Mouse (Mus musculus) ES-E14 (cell line): Measurements from ENCODE around the gene Bard1. TPM values are rescaled to one million over a fixed set of nuclear protein-coding genes. Genes with fewer than 3 reads are reported as not detected.

Source experiments
- DNase-seq: peaks from one replicate; pipeline ENCODE4 v3.0.0-alpha.2; 2013; ENCODE audit warnings: low read depth, low spot score
- H3K27ac ChIP-seq: 2 replicates; pipeline ENCODE4 v1.5.1; 2012; ENCODE audit warnings: low read depth, mild to moderate bottlenecking, low read length, moderate library complexity, mixed read lengths; ENCODE audit not compliant: poor library complexity, insufficient read depth, severe bottlenecking
- H3K36me3 ChIP-seq: 2 replicates; pipeline ENCODE4 v1.6.1; 2012; ENCODE audit warnings: mild to moderate bottlenecking, low read length, moderate library complexity, mixed read lengths; ENCODE audit not compliant: control insufficient read depth, poor library complexity, insufficient read depth, severe bottlenecking
- H3K4me1 ChIP-seq, 2 experiments: fragments of 150-350 bp in 1 of 2; sonication (generic) in 1 of 2; 2 replicates each; pipeline ENCODE4 v1.6.1; 2012; ENCODE audit warnings: low read length in 2 of 2, mild to moderate bottlenecking in 1 of 2, mixed read lengths in 1 of 2; ENCODE audit not compliant: control insufficient read depth in 2 of 2, insufficient read depth in 2 of 2, poor library complexity in 1 of 2
- H3K4me3 ChIP-seq, 2 experiments: fragments of 150-350 bp in 1 of 2; sonication (generic) in 1 of 2; 2 replicates each; pipeline ENCODE4 v1.5.1; 2012; ENCODE audit warnings: low read length in 2 of 2, low read depth in 1 of 2, mild to moderate bottlenecking in 1 of 2, mixed read lengths in 1 of 2; ENCODE audit not compliant: insufficient read depth in 1 of 2, poor library complexity in 1 of 2, severe bottlenecking in 1 of 2
- H3K9ac ChIP-seq: 2 replicates; pipeline ENCODE4 v1.6.1; 2012; ENCODE audit warnings: low read depth, mild to moderate bottlenecking, low read length, mixed read lengths; ENCODE audit not compliant: poor library complexity, insufficient read depth, severe bottlenecking
- H3K9me3 ChIP-seq: fragments of 150-350 bp; sonication (generic); 2 replicates; pipeline ENCODE4 v1.6.1; 2012; ENCODE audit warnings: low read depth, mild to moderate bottlenecking, low read length; ENCODE audit not compliant: control insufficient read depth, insufficient read depth
- CHD2 ChIP-seq: IDR thresholded peaks from 2 replicates; pipeline ENCODE4 v1.6.1; 2014; ENCODE audit warnings: mild to moderate bottlenecking, low read depth, low read length, inconsistent platforms
- HCFC1 ChIP-seq: IDR thresholded peaks from 2 replicates; pipeline ENCODE4 v1.6.1; 2012; ENCODE audit warnings: low read length, inconsistent platforms, borderline replicate concordance; ENCODE audit not compliant: insufficient read depth
- MAFK ChIP-seq: IDR thresholded peaks from 2 replicates; pipeline ENCODE4 v1.6.1; 2014; ENCODE audit warnings: mild to moderate bottlenecking, low read depth, low read length, inconsistent platforms; ENCODE audit not compliant: insufficient read depth
- ZC3H11A ChIP-seq: IDR thresholded peaks from 2 replicates; pipeline ENCODE4 v1.6.1; 2012; ENCODE audit warnings: low read depth, mild to moderate bottlenecking, inconsistent platforms, low read length, borderline replicate concordance
- ZNF384 ChIP-seq: IDR thresholded peaks from 2 replicates; pipeline ENCODE4 v1.6.1; 2012; ENCODE audit warnings: low read depth, low read length, inconsistent platforms
- in situ Hi-C, 2 experiments: fragments of 600-800 bp; cut with MboI; formaldehyde crosslinking; loops; one replicate each; pipeline ENCODE4 v1.15.1; 2025; ENCODE audit warnings: low sequenced_read_pairs in 2 of 2, inconsistent platforms in 1 of 2; ENCODE audit not compliant: unreplicated experiment in 2 of 2
- total RNA-seq: library from RNA; depleted of rRNA; stranded (reverse); fragments of 300-350 nt; gene quantifications from 2 replicates; pipeline ENCODE4 v1.2.3, GENCODE M21; 2012

The Bard1 gene
- total RNA-seq, 1 experiment, result 17.8 TPM

DNA sequence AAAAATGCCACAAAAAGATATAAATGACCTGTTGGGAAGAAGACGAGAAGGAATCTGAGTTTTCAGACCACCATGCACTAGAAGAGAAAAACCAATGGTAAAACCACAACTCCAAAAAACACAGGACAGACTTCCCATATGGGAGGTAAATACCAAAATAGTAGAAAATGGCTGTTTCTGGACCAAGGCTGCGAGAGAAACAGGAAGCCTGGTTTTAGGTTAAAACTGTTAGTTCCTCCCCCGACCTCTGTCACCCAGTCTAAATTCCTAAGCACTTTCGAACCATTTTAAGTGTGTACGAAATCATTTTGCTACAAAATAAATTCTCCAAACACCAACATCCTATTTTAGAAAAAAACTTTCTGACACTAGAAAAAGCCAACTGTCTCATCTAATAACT is 80.2 kb downstream of the Bard1 start:
- Histone ChIP-seq H3K27ac (no peak overlapping the region), H3K9ac (no peak overlapping the region), H3K36me3 (peaks cover 7% of the 10 kb centered on the region; the same call in 1 of the 2 replicates), H3K4me1 (no peaks in the 10 kb centered on the region), H3K4me3 (no peak overlapping the region), H3K9me3 (no peaks in the 10 kb centered on the region)
- in situ Hi-C loops, result no loop called here
- DNase-seq, result no peak
- TF ChIP-seq HCFC1 (no peak), ZNF384 (no peak)

DNA sequence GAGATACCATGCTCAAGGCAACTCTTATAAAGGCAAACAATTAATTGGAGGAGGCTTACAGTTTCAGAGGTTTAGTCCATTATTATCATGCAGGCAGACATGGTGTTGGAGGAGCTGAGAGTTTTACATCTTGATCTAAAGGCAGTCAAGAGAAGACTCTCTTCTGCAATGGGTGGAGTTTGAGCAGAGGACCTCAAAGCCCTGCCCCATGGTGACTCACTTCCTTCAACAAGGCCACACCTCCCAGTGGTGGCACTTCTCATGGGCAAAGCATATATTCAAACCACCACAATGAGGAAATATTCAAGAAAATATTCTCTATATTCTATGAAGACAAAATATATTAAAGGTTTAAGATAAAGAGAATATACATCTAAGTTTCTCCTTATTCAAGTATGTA is 88.6 kb downstream of the Bard1 start:
- Histone ChIP-seq H3K9ac (no peak overlapping the region), H3K36me3 (no peaks in the 10 kb centered on the region), H3K9me3 (no peaks in the 10 kb centered on the region), H3K4me3 (no peak overlapping the region), H3K4me1 (no peaks in the 10 kb centered on the region), H3K27ac (no peak overlapping the region)
- in situ Hi-C loops, result no loop called here
- no peak for TF ChIP-seq ZC3H11A
- no peak for TF ChIP-seq MAFK
- no peak for TF ChIP-seq HCFC1
- no peak for TF ChIP-seq ZNF384
- TF ChIP-seq CHD2, result no peak
- DNase-seq, result no peak

DNA sequence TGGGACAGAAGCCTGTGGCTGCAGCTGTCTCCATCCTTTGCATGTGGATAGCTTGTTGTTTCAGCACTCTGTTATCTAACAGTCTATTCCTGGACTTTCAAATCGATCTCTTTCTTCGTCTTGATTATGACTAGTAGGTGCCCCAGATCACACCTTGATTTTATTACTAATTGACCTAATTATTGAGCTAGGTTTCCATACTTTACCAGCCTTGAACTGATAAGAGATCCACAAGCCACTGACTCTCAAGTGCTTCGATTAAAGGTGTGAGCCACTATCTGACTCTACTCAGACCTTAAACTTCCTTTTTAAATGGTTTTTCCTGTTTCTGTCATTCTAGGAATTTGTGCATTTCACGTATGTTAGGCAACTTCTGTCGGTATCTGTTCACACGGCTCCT is 96.9 kb downstream of the Bard1 start:
- H3K4me1 ChIP-seq, result no peaks in the 10 kb centered on the region
- no peak overlapping the region for H3K27ac ChIP-seq
- in situ Hi-C loops, result no loop called here
- H3K9ac ChIP-seq, result no peak overlapping the region
- no peaks in the 10 kb centered on the region for H3K9me3 ChIP-seq
- H3K4me3 ChIP-seq, result no peak overlapping the region
- H3K36me3 ChIP-seq, result no peaks in the 10 kb centered on the region
- no peak for TF ChIP-seq MAFK
- no peak for TF ChIP-seq HCFC1
- TF ChIP-seq ZC3H11A, result no peak
- no peak for TF ChIP-seq ZNF384
- TF ChIP-seq CHD2, result no peak
- DNase-seq, result no peak

DNA sequence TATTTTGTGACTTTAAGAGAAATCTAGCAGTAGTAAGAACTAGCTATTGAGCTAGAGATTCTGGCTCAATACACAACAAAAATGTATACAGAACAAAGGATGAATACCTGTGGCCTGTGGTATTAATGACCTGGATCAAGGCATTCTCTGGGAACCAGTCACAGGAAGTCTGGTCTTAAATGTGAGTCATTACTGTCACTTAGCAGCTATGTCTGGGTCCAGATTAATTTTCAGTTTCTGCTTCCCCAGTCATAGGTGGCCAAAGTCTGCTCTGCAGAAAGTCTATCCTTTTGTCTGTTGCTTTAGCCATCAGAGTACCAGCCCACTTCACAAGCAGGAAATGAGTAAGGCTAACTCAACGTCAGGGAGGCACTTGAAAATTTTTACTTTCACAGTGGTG is 98.8 kb downstream of the Bard1 start:
- no peak overlapping the region for H3K9ac ChIP-seq
- TF ChIP-seq CHD2 (no peak), ZNF384 (no peak), MAFK (no peak), ZC3H11A (no peak), HCFC1 (no peak)
- H3K4me1 ChIP-seq, result no peaks in the 10 kb centered on the region
- in situ Hi-C loops, result no loop called here
- H3K9me3 ChIP-seq, result no peaks in the 10 kb centered on the region
- no peak overlapping the region for H3K27ac ChIP-seq
- no peak for DNase-seq
- H3K4me3 ChIP-seq, result no peak overlapping the region
- no peaks in the 10 kb centered on the region for H3K36me3 ChIP-seq

DNA sequence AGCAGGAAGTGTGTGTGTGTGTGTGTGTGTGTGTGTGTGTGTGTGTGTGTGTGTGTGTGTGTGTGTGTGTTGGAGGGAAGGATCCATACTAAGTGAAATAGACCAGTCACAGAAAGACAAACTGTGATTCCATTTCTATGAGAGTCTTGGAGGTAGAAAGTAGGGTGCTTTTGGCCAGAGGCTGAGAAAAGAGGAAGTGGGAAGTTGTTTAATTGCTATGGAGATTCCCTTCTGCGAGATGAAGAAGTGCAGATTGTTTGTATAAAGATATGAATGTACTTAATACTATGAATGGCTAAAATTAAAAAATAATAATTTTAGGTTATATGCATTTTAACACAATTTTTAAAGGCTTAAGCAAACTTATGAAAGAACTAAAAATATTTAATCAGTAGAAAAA is 99.2 kb downstream of the Bard1 start:
- TF ChIP-seq MAFK, result no peak
- no peak for TF ChIP-seq HCFC1
- TF ChIP-seq ZC3H11A, result no peak
- TF ChIP-seq CHD2, result no peak
- TF ChIP-seq ZNF384, result no peak
- in situ Hi-C loops, result no loop called here
- H3K9me3 ChIP-seq, result no peaks in the 10 kb centered on the region
- no peaks in the 10 kb centered on the region for H3K4me1 ChIP-seq
- no peak overlapping the region for H3K9ac ChIP-seq
- no peak for DNase-seq
- no peaks in the 10 kb centered on the region for H3K36me3 ChIP-seq
- no peak overlapping the region for H3K4me3 ChIP-seq
- no peak overlapping the region for H3K27ac ChIP-seq
